Mouse (Mus musculus) thymus, adult 2 months (tissue): Measurements from ENCODE around the gene Ttc9.

Experiments used
- CTCF ChIP-seq: fragments of 200-500 bp; IDR thresholded peaks from 2 replicates; pipeline ENCODE4 v1.5.1; 2012; ENCODE audit warnings: mild to moderate bottlenecking, control low read depth, low read length, moderate library complexity, borderline replicate concordance; ENCODE audit not compliant: control insufficient read depth, poor library complexity, insufficient read depth; ENCODE audit errors: extremely low read depth
- POLR2A ChIP-seq: fragments of 200-500 bp; IDR thresholded peaks from 2 replicates; pipeline ENCODE4 v1.6.1; 2012; ENCODE audit warnings: mild to moderate bottlenecking, low read length, control low read depth, moderate library complexity; ENCODE audit not compliant: control insufficient read depth, poor library complexity, insufficient read depth; ENCODE audit errors: extremely low read depth

GRCm38 (mm10) chr12:81668406-81668805, 37.4 kb downstream of the Ttc9 start:
- TF ChIP-seq CTCF (no peak), POLR2A (no peak)
